Mouse (Mus musculus): ENCODE data around the gene Zfp541. TPM values are rescaled to one million over a fixed set of nuclear protein-coding genes. Genes with fewer than 3 reads are reported as not detected.

Gene Zfp541
- total RNA-seq, 1 experiment from 2014 or later: 0.70 TPM

DNA sequence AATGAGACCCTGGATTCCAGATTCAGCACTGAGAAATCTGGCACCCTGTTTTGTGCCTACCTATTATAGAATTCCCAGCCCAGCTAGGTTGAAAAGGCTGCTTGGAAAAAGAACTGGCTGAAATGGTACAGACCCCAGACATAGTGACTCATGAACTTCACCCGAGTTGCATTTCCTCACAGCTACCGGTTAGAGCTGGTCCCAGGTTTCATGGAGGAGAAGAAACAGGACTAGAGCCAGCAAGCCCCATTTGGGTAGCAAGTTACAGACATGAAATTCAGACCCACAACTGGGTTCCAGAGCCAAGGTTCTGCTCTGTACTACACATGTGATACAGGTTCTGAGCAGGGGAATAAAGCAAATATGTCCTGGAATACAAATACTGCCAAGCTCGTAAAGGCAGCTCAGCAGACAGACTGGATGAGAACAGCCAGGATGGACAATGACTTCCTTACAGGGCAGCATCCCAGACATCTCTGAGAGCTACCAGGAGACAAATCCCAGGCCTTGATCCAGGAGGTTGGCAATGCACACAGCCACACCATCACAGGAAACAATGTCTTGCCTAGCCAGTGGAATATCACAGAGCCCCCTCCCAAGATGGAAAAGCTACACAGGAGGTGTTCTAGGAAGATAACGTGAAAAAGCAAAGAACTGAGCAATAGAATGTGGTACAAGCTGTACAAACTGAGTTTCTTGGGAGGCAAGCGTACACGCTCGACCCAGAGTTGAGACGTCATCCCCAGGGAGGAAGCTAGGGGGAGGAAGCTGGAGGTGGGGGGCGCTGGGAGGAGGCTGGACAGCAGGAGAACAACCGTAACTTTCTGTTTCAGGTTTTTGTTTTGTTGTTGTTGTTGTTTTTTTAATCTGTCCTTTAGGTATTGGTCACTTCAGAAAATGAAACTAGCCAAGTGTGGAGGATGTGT is 18.5 kb upstream of the Zfp541 start:
- ATAC-seq (ENCODE audit: extremely low read depth, insufficient number of reproducible peaks, low FRiP score, poor library complexity, severe bottlenecking): no peak

DNA sequence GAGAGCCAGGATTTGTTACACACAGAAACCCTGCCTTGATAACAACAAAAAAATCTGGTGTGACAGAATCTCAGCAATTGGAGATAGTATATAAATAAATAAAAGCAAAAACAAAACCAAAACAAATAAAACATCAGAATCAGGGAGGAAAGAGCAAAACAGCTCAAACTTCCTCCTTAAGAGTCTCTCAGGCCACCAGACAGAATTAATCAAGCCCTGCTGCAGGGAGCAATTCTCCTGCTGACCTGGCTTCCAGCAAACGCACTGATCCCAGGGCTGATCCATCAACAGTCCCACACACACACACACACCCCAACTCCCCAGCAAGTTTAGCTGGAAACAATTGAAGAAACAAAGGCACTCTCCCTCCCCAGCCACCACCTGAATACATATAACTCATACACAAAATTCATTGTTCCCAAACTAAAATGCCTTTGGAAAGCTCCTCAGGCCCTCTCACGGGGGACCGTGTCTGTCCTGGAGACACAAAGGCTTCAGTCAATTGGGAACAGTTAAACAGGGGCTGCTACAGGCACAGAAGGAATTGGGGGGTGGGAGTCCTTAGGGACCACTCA is 17.7 kb upstream of the Zfp541 start:
- ATAC-seq (ENCODE audit: extremely low read depth, insufficient number of reproducible peaks, low FRiP score, poor library complexity, severe bottlenecking): no peak

DNA sequence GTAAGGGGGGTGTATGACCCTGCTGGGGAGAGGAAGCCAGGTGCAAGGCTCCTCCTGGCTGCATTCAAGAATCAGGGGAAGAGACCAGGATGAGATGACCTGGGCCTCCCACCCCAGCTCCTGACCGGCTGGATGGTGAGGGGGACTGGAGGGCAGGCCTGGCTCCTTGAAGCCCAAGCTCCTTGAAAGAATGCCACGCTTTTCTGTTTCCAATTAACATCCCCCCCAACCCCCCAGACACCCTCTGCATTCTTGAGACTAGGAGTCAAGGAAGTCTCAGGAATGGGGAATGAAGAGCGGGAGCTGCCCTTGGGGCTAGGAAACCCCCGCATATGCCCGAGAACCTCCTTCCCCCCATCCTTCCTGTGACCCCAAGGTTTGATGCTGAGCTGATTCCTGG is 17.1 kb upstream of the Zfp541 start:
- no peak for ATAC-seq (ENCODE audit: extremely low read depth, insufficient number of reproducible peaks, low FRiP score, poor library complexity, severe bottlenecking)

DNA sequence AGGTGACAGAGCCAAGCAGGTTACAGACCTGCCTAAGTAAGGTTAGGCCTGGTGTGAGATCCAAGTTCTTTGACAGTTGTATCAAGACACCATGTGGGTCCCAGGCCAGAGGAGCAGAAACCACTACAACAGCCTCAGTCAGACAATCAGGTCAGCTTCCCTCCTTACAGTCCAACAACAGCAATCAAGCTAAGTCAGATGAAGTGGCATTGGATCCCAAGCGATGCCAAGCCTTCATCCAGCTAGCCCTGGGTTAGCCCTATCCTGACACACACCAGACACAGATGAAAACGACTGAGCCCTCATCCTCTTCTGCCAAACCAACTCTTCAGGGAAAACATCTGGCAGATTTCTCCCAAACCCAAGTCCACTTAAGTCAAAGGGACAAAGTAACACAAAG is 16.1 kb upstream of the Zfp541 start:
- no peak for ATAC-seq (ENCODE audit: extremely low read depth, insufficient number of reproducible peaks, low FRiP score, poor library complexity, severe bottlenecking)

DNA sequence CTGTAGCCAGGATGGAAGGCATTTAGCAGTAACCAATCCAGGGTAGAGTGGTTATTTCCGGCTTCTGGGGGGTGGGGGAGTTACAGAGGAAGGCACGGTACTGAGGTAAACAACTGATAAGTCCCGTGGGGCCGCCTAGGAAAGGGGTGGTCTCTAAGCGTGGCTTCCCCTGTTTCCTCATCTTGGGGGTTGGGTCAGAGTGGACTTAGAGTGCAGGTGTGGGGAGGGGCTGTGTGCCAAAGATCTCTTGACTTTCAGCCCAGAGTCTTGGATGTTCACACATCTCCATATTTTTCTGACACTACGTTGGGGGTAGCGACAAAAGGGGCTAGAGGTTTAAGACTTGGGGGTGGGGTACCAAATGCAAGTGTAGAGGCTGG is 15.5 kb upstream of the Zfp541 start:
- peak; percentile 65 for ATAC-seq (ENCODE audit: extremely low read depth, insufficient number of reproducible peaks, low FRiP score, poor library complexity, severe bottlenecking)

DNA sequence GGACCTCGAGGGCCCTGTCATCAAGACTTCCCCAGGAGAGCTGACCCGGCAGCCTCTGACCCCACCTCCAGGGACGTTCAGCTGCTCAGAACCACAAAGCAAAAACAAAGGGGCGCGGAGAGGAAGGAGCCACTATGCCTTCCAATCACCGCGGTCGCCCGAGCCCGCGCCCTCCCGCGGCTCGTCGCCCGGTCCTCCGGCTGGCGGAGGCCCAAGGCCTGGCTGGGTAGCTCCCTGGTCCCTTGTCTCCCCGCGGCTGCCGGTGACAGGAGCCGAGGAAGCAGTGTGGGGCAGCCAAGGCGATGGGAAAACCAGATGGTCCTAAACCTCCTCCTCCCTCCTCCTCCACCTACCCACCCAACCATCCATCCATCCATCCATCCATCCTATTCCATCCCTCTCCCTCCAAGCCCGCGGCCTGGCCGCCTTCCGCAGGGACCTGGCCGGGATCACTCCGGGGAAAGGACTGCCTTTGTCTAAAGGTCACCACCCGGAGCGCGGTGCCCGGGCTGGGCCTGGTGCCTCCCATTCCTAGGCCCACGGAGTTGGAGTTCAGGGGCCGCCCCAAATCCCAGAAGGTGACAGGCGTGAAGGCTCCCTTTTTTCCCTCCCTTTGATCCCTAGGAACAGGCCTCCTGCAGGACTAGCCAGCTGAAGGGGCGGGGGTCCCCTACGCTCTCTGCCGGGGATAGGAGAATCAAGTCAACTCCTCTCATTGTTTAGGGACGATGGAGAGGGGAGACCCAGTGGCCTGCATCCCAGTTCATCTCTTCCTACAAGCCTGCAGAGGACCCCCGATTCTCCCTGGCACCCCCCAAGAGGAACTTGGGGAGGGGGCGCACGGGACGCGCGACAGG is 14.9 kb upstream of the Zfp541 start:
- ATAC-seq (ENCODE audit: extremely low read depth, insufficient number of reproducible peaks, low FRiP score, poor library complexity, severe bottlenecking): peak; percentile 47

DNA sequence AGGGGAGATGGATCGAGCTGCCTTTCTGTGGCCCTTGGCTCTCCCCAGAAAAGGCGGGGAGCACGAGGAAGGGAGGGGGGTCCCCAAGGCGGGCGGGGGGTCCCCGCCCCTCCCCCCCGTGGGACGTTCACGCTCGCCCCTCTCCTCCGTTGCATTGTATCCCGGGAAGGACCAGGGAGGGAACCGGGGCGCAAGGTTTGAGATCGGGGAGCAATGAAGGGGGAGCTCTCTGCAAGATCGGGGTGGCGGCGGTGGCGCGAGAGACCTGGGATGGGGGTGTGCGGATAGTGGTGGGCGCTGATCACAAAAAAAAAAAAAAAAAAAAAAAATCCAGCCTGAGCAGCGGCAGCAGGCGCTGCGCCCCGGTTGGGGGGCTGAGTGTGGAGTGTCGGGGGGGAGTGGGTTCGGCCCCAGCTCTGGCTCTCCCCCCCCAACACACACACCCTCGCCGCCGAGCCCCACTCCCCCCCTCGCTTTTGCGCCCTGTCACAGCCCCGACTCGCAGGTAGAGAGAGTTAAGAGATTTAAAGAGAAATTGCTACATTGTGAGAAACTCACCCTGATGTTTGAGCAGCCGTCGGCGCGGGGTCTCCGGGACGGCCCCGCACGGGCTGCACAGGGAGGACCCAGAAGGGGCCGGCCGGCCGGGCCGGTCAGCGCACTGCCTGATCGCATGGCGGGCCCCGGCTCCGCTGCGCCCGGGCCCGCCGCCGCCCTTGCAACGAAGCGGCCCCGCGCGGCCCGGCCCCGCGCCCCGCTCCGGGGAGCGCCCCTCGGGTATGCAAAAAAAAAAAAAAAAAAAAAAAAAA is 14.1 kb upstream of the Zfp541 start, which contains the start of gene Bicra:
Bicra (minus strand) TSS at position 584 of the 809 bp plus-strand sequence.
- peak; percentile 24 for ATAC-seq (ENCODE audit: extremely low read depth, insufficient number of reproducible peaks, low FRiP score, poor library complexity, severe bottlenecking)

DNA sequence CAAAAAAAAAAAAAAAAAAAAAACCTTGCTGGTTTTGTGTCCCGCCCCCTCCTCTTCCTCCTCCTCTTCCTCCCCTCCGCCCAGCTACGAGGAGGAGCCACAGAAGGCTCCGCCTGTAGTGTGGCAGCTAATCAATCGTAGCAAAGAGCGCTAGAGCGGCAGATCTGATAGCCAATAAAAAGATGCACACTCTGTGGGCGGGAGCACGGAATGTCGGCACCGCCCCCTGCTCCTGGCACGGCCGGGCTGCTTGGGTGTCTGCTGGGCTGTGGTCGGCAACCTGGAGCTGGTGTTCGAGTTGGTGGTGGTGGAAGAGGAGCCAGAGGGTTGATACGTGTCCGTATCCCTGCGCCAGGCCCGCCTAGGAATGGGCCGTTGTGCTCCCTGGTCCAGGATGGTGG is 13.4 kb upstream of the Zfp541 start:
- ATAC-seq (ENCODE audit: extremely low read depth, insufficient number of reproducible peaks, low FRiP score, poor library complexity, severe bottlenecking): peak; percentile 67

DNA sequence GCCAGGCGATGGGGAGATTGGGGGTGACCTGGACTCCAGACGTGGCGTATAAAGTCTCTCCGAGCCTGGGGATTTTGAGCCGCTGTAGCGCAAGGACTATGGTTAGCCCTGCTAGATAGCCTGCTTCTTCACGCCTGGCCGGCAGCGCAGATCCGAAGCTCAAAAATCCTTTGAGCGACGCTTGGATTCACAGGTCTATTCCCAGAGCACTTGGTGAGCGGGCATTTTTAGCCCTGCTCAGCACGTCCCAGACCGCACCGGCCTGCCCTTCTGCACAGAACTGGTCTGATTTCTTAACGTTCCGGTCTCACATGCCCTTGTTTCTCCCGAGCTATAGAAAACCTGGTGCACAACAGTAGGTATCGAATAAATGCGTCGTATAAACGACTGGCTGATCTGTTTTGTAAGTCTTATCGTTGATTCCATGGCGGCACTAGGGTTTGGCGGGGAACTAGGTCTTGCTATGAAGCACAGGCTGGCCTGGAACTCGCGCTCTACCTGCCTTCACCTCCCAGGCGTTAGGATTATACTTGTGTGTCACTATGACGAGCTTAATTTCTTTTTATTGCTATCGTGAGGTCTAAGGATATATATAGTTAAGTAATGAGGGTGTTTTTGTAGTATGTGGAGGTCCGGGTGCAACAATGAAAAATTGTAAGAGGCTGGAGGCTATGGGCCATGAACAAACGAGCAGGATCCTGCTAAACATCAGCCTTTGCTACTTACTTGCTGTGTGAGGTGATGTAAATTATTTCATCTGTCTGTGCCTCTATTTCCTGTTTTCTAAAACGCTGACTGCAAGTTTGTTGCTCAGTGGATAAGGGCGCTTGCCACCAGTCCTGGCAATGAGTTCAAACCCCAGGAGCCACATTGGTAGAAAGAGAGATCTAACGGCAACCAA is 12.7 kb upstream of the Zfp541 start:
- no peak for ATAC-seq (ENCODE audit: extremely low read depth, insufficient number of reproducible peaks, low FRiP score, poor library complexity, severe bottlenecking)

DNA sequence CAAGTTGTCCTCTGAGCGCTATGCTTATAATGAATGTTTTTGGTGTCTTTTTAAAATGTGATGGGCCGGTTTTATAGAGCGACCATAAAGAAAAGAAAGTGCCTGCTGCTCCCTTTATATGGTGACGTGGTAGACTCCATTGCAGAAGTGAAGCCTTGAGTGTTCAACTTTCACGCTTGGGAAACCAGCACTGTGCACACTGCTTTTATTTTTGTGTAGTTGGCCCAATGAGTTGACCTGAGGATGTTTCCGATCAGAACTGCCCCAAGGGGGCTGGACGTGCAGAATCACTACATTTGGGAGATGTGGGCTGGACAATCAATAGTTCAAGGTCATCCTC is 12.1 kb upstream of the Zfp541 start:
- no peak for ATAC-seq (ENCODE audit: extremely low read depth, insufficient number of reproducible peaks, low FRiP score, poor library complexity, severe bottlenecking)

DNA sequence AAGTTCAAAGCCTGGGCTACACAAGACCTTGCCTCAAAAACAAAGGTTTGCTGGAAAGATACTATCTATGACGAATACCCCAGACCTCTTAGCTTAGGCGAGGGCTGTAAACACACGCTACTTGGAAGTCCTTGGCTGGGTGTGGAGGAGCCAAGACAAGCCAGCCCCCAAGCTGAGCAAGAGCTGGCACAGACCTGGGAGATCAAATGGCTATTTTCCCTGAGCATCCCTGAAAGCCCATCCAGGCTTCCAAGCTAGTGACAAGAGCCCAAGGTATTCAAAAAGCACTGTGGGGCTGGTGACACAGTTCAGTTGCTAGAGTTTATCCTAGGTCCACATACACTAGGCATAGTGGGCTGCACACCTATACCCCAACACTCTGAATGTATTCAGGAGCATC is 11.0 kb upstream of the Zfp541 start:
- no peak for ATAC-seq (ENCODE audit: extremely low read depth, insufficient number of reproducible peaks, low FRiP score, poor library complexity, severe bottlenecking)

DNA sequence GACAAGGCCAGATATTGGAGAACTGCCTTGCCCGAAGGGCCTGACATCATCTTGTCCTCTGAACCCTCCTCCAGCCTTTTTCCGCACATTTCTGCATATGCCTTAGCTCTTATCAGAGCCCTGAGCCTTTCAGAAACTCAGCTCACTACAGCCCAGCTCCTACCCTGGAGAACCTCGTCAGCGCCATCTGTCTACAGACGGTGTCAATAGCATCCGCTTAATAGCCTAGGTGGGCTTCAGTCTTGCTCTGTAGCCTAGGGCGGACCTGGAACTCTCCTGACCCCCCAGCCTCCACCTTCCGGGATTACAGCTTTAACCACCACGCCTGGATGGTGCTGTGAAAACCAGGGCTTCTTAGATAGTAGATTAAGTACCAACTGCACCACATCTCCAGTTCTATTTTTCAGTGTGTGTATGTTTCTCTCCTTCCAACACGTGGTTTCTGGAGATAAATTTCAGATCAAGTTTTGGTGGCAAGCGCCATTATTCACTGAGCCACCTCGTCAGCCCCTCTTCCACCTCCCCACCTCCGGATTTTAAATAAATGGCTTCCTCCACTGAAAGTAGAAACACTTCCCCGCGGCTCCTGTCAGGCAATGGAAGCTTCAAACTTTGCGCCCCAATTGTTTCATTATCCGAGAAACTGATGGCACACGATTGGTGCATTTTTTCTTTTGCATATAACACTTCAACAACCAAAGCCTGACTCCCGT is 9.6 kb upstream of the Zfp541 start:
- ATAC-seq (ENCODE audit: extremely low read depth, insufficient number of reproducible peaks, low FRiP score, poor library complexity, severe bottlenecking): peak; percentile 31

DNA sequence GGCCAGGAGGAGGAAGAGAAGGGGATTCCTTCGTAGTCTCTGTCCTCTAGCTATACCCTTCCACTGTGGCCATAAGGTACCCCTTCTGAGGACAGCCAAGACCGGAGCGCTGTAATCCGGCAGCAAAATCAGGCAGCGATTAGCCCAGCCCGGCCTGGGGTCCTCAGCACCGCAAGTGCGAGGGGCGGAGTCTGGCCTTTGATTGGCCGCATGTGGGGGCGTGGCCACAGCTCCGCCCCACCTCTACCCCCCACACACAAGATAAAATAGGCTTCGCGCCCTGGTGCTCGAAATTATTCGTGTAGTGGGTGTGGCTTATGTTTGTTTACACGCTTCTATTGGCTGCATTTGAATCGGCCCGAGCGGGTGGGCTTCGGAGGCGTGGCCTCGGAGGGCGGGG is 8.9 kb upstream of the Zfp541 start:
- peak; percentile 57 for ATAC-seq (ENCODE audit: extremely low read depth, insufficient number of reproducible peaks, low FRiP score, poor library complexity, severe bottlenecking)

DNA sequence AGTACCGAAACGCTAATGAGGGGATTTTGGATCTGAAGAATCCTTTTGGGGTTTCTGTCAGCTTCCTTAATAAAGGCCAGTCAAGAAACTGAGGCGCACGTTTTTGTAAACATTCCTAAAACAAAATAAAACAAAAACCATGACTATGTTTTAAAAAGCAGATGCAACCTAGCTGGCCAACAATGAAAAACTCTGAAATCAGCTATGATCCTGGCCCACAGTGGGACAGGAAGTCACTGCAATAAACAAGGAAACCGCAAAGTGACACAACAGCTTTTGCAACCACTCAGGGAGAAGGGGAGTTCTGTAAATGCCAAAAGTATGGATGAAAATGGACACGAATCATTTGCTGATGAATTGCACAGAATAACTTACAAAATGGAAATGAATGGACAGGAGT is 8.5 kb upstream of the Zfp541 start:
- no peak for ATAC-seq (ENCODE audit: extremely low read depth, insufficient number of reproducible peaks, low FRiP score, poor library complexity, severe bottlenecking)

DNA sequence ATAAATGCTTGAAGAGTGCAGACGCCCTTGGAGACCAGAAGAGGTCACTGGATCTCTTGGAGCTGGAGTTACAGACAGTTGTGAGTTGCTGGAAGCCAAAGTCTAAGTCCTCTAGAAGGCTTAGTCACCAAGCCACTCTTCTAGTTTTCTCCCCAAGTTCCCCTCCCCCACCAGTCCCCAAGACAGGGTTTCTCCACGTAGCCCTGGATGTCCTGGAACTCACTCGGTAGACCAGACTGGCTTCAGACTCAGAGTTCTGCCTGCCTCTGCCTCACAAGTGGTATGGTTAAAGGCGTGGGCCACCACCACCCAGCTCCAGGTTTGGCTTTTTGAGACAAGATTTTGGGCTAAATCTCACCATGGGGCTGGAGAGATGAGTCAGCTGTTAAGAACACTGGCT is 6.6 kb upstream of the Zfp541 start:
- ATAC-seq (ENCODE audit: extremely low read depth, insufficient number of reproducible peaks, low FRiP score, poor library complexity, severe bottlenecking): no peak

DNA sequence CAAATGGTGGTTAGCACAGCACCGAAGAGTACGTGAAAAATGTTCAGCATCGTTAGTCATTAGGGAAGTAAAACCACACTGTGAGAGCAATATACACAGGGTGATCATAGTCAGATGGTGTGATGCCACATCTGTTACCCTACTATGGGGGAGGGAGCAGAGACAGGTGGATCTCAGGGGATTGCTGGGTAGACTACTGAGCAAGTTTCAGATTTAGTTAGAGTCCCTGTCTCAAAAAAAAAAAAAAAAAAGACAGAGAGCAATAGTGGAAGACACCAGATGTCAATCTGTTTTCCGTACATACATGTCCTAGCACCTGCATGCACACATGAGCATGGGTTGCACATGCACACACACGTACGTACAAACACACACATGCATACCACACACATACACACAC is 5.9 kb upstream of the Zfp541 start:
- ATAC-seq (ENCODE audit: extremely low read depth, insufficient number of reproducible peaks, low FRiP score, poor library complexity, severe bottlenecking): peak; percentile 66

DNA sequence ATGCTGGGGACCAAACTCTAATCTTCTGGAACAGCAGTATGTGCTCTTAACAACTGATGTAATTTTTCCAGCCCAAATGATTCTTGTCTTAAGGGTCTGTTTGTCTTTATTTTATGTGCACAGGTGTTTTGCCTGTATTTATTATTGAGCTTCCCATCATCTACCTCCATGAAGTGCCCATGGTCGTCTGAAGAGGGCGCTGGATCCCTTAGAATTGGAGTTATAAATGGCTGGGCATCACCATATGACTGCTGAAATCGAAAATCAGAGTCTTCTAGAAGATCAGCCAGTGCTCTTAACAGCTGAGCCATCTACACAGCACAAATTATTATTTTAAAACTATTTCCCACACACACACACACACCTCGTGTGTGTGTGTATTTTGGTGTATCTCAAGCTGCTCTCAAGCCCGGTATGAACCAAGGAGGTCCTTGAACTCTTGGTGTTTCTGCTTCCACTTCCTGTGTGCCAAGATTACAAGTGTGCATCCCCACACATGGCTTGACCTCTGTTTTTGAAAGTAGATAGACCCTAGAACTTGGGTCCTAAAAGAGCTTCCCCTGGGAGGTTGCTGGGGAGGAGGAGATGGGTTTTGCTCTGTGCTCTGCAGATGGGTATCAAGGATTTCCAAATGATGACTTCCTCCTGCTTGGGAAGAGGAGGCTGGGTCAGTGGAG is 5.0 kb upstream of the Zfp541 start:
- no peak for ATAC-seq (ENCODE audit: extremely low read depth, insufficient number of reproducible peaks, low FRiP score, poor library complexity, severe bottlenecking)
